ENCODE assay signal across 8 mouse cellular contexts in the genomic region with DNA sequence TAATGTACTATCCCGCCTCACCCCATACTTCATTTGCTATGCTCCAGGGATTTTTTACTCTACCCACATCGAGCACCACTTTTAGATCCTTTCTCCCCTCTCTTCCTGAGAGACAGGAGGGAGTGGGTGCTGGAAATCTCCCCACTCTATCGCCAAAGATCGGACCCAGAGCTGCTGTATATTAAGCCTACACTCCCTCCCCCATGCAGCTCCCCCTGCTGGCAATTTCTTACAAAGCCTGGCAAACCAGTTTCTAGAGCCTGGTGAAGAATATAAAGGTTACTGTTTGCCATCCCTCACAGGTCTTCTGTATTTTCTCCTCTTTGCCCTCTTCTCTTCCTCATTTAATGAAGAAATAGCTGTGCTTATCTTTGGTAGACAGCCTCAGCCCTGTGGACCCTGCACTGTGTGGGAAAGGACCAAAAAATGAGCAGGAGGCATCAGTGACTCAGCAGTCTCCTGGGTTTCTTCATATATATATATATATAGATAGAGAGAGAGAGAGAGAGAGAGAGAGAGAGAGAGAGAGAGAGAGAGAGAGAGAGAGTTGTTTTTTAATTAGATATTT. TPM values are rescaled to one million over a fixed set of nuclear protein-coding genes. Genes with fewer than 3 reads are reported as not detected.
DNase-seq lines count a peak whose midpoint lies in the region; ATAC-seq and TF ChIP-seq lines count a peak whose summit lies in the region.

No protein-coding gene starts in this region.

- no peak overlapping the region for H3K9ac ChIP-seq in neural tube, embryonic 11.5 days (ENCODE audit: low read length)
- H3K9ac ChIP-seq in neural tube, embryonic 15.5 days (replicated peaks) = no peak overlapping the region
- H3K9ac ChIP-seq in lung, embryonic 14.5 days = no peak overlapping the region

- no peak overlapping the region for H3K4me2 ChIP-seq in neural tube, embryonic 11.5 days (ENCODE audit: low read depth)
- H3K4me2 ChIP-seq in neural tube, embryonic 15.5 days = no peak overlapping the region
- no peak overlapping the region for H3K4me2 ChIP-seq in lung, embryonic 14.5 days

- H3K4me1 ChIP-seq in neural tube, embryonic 11.5 days (ENCODE audit: control insufficient read depth, insufficient read depth, low read length) = no peaks in the 10 kb centered on the region
- no peaks in the 10 kb centered on the region for H3K4me1 ChIP-seq in neural tube, embryonic 15.5 days
- H3K4me1 ChIP-seq in lung, embryonic 14.5 days (ENCODE audit: insufficient read depth) = no peaks in the 10 kb centered on the region
- no peaks in the 10 kb centered on the region for H3K4me1 ChIP-seq in forebrain, embryonic 10.5 days

- no peak for ATAC-seq in neural tube, embryonic 11.5 days (ENCODE audit: insufficient read depth, low FRiP score, low TSS enrichment)
- ATAC-seq in neural tube, embryonic 15.5 days (ENCODE audit: low FRiP score) = no peak
- ATAC-seq in lung, embryonic 14.5 days (ENCODE audit: insufficient read depth) = no peak
- no peak for ATAC-seq in megakaryocyte, adult 5-6 weeks (ENCODE audit: poor library complexity, severe bottlenecking)

- no peaks in the 10 kb centered on the region for H3K27me3 ChIP-seq in neural tube, embryonic 11.5 days (ENCODE audit: control insufficient read depth, insufficient read depth, low read length)
- H3K27me3 ChIP-seq in neural tube, embryonic 15.5 days (replicated peaks) = no peaks in the 10 kb centered on the region
- H3K27me3 ChIP-seq in lung, embryonic 14.5 days (ENCODE audit: insufficient read depth, low read length) = no peaks in the 10 kb centered on the region
- no peaks in the 10 kb centered on the region; the same call in 1 of the 2 replicates for H3K27me3 ChIP-seq in forebrain, embryonic 10.5 days (ENCODE audit: poor library complexity, severe bottlenecking)

- WGBS in neural tube, embryonic 11.5 days = 56% methylated on average over 4 of the region's 4 CpGs
- whole genome bisulfite sequencing in neural tube, embryonic 15.5 days = 38% methylated on average over 4 of the region's 4 CpGs
- 47% methylated on average over 4 of the region's 4 CpGs for WGBS in lung, embryonic 14.5 days
- WGBS in forebrain, embryonic 10.5 days = 48% methylated on average over 4 of the region's 4 CpGs

- no peaks in the 10 kb centered on the region for H3K36me3 ChIP-seq in neural tube, embryonic 11.5 days (ENCODE audit: control insufficient read depth, insufficient read depth, low read length)
- no peaks in the 10 kb centered on the region for H3K36me3 ChIP-seq in neural tube, embryonic 15.5 days
- H3K36me3 ChIP-seq in lung, embryonic 14.5 days (ENCODE audit: insufficient read depth) = no peaks in the 10 kb centered on the region
- H3K36me3 ChIP-seq in forebrain, embryonic 10.5 days (replicated peaks) = no peaks in the 10 kb centered on the region

- no peaks in the 10 kb centered on the region for H3K9me3 ChIP-seq in neural tube, embryonic 11.5 days (ENCODE audit: control insufficient read depth, low read length)
- H3K9me3 ChIP-seq in neural tube, embryonic 15.5 days (replicated peaks) = no peaks in the 10 kb centered on the region
- H3K9me3 ChIP-seq in lung, embryonic 14.5 days (ENCODE audit: low read depth, low read length) = no peaks in the 10 kb centered on the region
- H3K9me3 ChIP-seq in forebrain, embryonic 10.5 days = no peaks in the 10 kb centered on the region

- DNase-seq in gastrocnemius, postnatal 10 days = peak; percentile 20
- no peak for DNase-seq in gastrocnemius, postnatal 25 days
- DNase-seq in neural tube, embryonic 11.5 days (ENCODE audit: low spot score) = peak; percentile 31
- peak; percentile 31 for DNase-seq in c-Kit-positive CD71-positive TER-119-positive erythroid progenitor cells, embryonic 14.5 days (ENCODE audit: low spot score)
- peak; percentile 26 for DNase-seq in lung, embryonic 14.5 days
- DNase-seq in forebrain, embryonic 10.5 days (ENCODE audit: extremely low spot score, low spot score) = no peak

- H3K4me3 ChIP-seq in neural tube, embryonic 11.5 days (ENCODE audit: low read depth, low read length) = no peak overlapping the region
- no peak overlapping the region for H3K4me3 ChIP-seq in neural tube, embryonic 15.5 days (replicated peaks)
- no peak overlapping the region for H3K4me3 ChIP-seq in lung, embryonic 14.5 days (ENCODE audit: low read depth, low read length)
- H3K4me3 ChIP-seq in forebrain, embryonic 10.5 days = no peak overlapping the region

- no peak overlapping the region for H3K27ac ChIP-seq in neural tube, embryonic 11.5 days (ENCODE audit: low read depth, low read length)
- H3K27ac ChIP-seq in neural tube, embryonic 15.5 days (replicated peaks) = no peak overlapping the region
- no peak overlapping the region for H3K27ac ChIP-seq in lung, embryonic 14.5 days (ENCODE audit: low read depth)
- H3K27ac ChIP-seq in forebrain, embryonic 10.5 days = no peak overlapping the region

- TF ChIP-seq CTCF in lung, embryonic 14.5 days (IDR thresholded peaks at IDR 0.05; ENCODE audit: low read depth) = peak; percentile 61

RNA-seq across cellular contexts. Expression of gene Nqo2, which starts 22.2 kb away (rescaled TPM):
- 10 to 100 TPM; 13.6 to 16.8 TPM for total RNA-seq in gastrocnemius, postnatal 10 days (2021)
- 10 to 100 TPM; 14.6 to 15.6 TPM for total RNA-seq in gastrocnemius, postnatal 25 days (2021)
- polyA plus RNA-seq in neural tube, embryonic 11.5 days (2014; fragmentation: Nextera tagmentation; extraction: Ambion mirVana) = 21.9 and 22.8 TPM in 2 replicates
- 12.3 and 14.1 TPM in 2 replicates for polyA plus RNA-seq in neural tube, embryonic 15.5 days (2015; fragmentation: Nextera tagmentation; extraction: Ambion mirVana)
- polyA plus RNA-seq in lung, embryonic 14.5 days (2014; fragmentation: Nextera tagmentation; extraction: Ambion mirVana) = 31.2 and 35.1 TPM in 2 replicates
- 93.7 and 94.6 TPM in 2 replicates for total RNA-seq in megakaryocyte, adult 5-6 weeks (2015)
- 77.5 and 81.5 TPM in 2 replicates for total RNA-seq in megakaryocyte, adult 5-6 weeks (2017)
- polyA plus RNA-seq in forebrain, embryonic 10.5 days (2016; fragmentation: Nextera tagmentation; extraction: Ambion mirVana) = 21.8 and 24.7 TPM in 2 replicates

RNA-seq across cellular contexts. Expression of gene Serpinb6c, which starts 36.8 kb away (rescaled TPM):
- under 1 TPM; 0.31 to 0.45 TPM for total RNA-seq in gastrocnemius, postnatal 10 days (2021)
- under 1 TPM in 1 of 2 experiments, not detected in 1; 0.20 TPM for total RNA-seq in gastrocnemius, postnatal 25 days (2021)
- 0.42 TPM in 1 of 2 replicates, not detected in the other for polyA plus RNA-seq in neural tube, embryonic 11.5 days (2014; fragmentation: Nextera tagmentation; extraction: Ambion mirVana)
- 0.95 TPM in 2 replicates for polyA plus RNA-seq in neural tube, embryonic 15.5 days (2015; fragmentation: Nextera tagmentation; extraction: Ambion mirVana)
- not detected in 2 replicates for polyA plus RNA-seq in lung, embryonic 14.5 days (2014; fragmentation: Nextera tagmentation; extraction: Ambion mirVana)
- total RNA-seq in megakaryocyte, adult 5-6 weeks (2015) = not detected in 2 replicates
- not detected in 2 replicates for total RNA-seq in megakaryocyte, adult 5-6 weeks (2017)
- not detected in 2 replicates for polyA plus RNA-seq in forebrain, embryonic 10.5 days (2016; fragmentation: Nextera tagmentation; extraction: Ambion mirVana)

RNA-seq across cellular contexts. Expression of gene Ripk1, which starts 59.9 kb away (rescaled TPM):
- 10 to 100 TPM in 1 of 2 experiments, 1 to 10 TPM in 1; 8.5 to 11.2 TPM for total RNA-seq in gastrocnemius, postnatal 10 days (2021)
- 1 to 10 TPM; 4.3 to 4.4 TPM for total RNA-seq in gastrocnemius, postnatal 25 days (2021)
- polyA plus RNA-seq in neural tube, embryonic 11.5 days (2014; fragmentation: Nextera tagmentation; extraction: Ambion mirVana) = 8.2 and 9.0 TPM in 2 replicates
- polyA plus RNA-seq in neural tube, embryonic 15.5 days (2015; fragmentation: Nextera tagmentation; extraction: Ambion mirVana) = 6.7 and 8.9 TPM in 2 replicates
- 23.3 and 23.9 TPM in 2 replicates for polyA plus RNA-seq in lung, embryonic 14.5 days (2014; fragmentation: Nextera tagmentation; extraction: Ambion mirVana)
- 45.6 and 50.8 TPM in 2 replicates for total RNA-seq in megakaryocyte, adult 5-6 weeks (2015)
- total RNA-seq in megakaryocyte, adult 5-6 weeks (2017) = 56.9 and 57.3 TPM in 2 replicates
- polyA plus RNA-seq in forebrain, embryonic 10.5 days (2016; fragmentation: Nextera tagmentation; extraction: Ambion mirVana) = 7.0 and 7.7 TPM in 2 replicates

Comparison
In these comparisons a context has a peak if more than half of its experiments do, and no peak if none do; other contexts are left out.
1. DNase-seq: peak in gastrocnemius, postnatal 10 days (single experiment), neural tube, embryonic 11.5 days (single experiment), c-Kit-positive CD71-positive TER-119-positive erythroid progenitor cells, embryonic 14.5 days (single experiment) and lung, embryonic 14.5 days (single experiment); none in gastrocnemius, postnatal 25 days (single experiment) and forebrain, embryonic 10.5 days (single experiment).